Mouse (Mus musculus) cerebellum, adult 11 months (tissue): ENCODE data around the gene Zfp68.
"Not testable (repeated sequence)": the region's sequence is repeated elsewhere in the genome, so short reads cannot be mapped to it uniquely, and the experiment has no call there.

ENCODE experiments used
- DNase-seq: peaks from one replicate; pipeline ENCODE4 v3.0.0; 2022

The Zfp68 gene

GRCm38 (mm10) chr5:138619211-138620128 lies at the start of gene Zfp68:
Gene Zfp68 (minus strand): TSS chr5:138619761.
- DNase-seq = peak; percentile 91

- peak; percentile 28 for DNase-seq
These were observed 39.4 kb upstream of the Zfp68 start for GRCm38 (mm10) chr5:138658922-138659321.

DNA sequence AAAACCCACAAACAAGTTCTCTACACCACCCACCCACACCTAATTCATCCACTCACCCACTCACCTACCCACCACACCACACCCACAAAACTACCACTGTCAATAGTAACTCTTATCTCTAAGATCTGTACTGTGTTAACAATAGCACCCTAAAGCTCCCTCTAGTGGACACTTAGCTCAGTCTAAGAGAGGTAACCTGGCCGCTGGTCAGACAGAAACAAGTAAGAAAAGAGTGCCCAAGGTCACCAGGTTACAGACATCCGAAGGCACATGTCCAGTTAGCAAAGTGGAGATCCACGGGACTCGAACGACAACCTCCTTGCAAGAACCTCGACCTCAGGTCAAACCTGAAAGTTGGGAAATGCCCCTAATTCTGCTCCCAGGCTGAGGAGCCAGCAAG lies 38.3 kb upstream of the Zfp68 start:
- DNase-seq = peak; percentile 10

DNA sequence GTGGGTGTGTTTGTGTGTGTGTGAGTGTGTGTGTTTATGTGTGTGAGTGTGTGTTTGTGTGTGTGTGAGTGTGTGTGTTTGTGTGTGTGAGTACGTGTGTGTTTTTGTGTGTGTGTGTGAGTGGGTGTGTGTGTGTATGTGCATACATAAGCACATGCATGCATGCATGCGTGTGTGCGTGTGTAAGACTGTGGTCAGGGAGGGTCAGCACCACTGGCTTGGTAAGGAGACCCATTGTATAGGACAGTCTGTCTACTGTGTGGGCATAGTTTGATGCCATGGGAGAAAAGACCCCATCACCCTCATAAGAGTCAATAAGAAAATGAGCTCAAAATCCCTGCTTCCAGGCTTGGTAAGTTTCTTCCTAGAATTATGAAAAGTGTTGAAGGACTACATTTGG lies 37.8 kb upstream of the Zfp68 start:
- no peak for DNase-seq

- peak; percentile 20 for DNase-seq
These were observed 37.1 kb upstream of the Zfp68 start for GRCm38 (mm10) chr5:138656477-138657156.

DNA sequence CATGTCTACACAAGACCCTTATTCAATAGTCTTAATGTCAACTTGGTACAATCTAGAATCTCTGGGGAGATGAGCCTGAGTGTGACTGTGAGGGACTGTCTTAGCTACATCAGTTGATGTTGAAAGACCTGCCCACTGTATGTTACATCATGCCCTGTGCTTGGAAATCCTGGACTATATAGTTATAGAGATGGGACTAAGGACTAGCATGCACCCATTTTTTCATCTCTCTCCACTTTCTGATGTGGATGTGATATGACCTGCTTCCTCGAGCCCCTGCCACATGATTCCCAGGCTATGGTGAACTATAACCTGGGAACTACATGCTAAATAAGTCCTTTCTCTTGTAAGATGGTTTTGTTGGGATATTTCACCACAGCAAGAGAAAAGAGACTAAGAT lies 33.4 kb upstream of the Zfp68 start:
- no peak for DNase-seq

DNA sequence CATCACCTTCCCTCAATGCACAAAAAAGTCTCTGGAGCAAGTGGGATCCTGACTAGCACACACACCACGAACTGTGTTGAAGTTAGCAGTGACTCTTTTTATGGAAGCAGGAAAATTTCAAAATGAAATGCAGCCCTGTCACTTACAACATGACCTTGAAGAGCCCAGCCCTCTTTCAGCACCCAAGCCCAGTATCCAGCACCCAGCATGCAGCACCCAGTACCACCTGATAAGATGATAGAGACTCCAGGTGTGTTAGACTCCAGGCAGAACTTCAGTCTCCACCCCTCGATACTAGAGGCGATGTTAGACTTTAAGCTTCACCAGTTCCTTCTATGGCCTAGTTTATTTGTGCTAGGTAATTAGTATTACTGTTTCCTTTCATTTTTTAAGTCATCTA lies 22.2 kb upstream of the Zfp68 start:
- DNase-seq = no peak

GRCm38 (mm10) chr5:138641081-138641480 lies 21.5 kb upstream of the Zfp68 start:
- DNase-seq = no peak

GRCm38 (mm10) chr5:138636486-138636885 lies 16.9 kb upstream of the Zfp68 start:
- no peak for DNase-seq

- DNase-seq = no peak
These were observed 3.9 kb upstream of the Zfp68 start for GRCm38 (mm10) chr5:138623478-138623875.

DNA sequence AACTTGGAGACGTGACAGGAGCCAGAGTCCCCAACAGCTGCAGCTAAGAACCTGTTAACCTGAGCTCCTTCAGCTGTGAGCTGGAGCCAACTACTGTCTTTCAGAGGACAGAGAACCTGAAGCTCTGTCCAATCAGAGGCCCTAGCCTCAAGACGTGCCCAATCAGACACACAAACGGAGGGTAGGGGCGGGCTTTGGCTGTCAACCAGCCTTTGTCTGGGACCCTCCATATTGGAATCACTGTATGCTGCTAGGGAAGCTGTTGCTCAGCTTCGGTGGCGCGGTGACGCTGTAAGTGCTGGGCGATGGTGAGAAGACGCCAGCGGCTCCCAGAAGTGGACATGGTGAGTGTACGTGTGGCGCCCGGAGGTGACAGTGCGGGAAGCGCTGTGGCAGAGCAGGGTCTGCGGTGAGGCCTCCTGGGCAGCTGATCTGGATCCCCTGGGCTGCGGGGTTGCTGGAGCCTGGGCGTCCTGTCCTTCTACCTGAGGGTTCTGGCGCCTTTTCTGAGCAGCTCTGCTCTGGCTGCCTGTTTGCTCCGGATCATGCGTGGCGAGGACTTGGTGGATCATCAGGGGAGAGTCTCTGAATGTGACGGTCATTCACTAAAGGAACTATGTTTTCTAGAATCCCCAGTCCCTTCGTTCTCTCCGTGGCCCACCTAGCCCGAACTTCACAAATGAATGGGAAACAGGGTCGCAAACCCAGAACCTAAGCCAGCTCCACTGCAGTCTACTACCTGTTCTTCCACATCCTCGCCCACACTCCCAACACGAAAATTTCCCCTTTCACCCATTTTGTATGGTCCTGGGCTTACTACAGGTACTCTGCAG lies 3.3 kb upstream of the Zfp68 start, which contains the start of gene A430033K04Rik:
A430033K04Rik (plus strand) TSS at position 215 of the 833 bp plus-strand sequence.
- DNase-seq = peak; percentile 92

- DNase-seq = no peak
These were observed 1.3 kb upstream of the Zfp68 start for GRCm38 (mm10) chr5:138620836-138621235.

- no peak for DNase-seq
These were observed 1.2 kb downstream of the Zfp68 start for GRCm38 (mm10) chr5:138618353-138618752.

- DNase-seq = no peak
These were observed 32.2 kb downstream of the Zfp68 start for GRCm38 (mm10) chr5:138587396-138587795.

DNA sequence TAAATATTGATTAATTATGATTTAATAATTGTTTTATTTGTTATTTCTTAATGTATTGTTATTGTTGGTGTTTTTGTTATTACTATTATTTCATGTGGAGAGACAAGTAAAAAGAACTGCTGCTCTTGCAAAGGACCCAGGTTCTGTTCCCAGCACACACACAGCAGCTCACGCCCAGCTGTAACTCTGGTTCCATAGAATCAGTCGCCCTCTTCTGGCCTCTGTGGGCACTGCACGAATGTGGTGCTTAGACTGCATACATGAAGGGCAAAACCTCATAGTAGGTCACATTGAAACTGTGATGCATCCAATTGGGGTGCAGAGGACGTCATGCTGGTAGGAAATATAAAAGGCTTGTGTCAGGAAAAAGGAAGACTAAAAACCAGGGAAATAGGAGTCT lies 47.9 kb downstream of the Zfp68 start:
- no peak for DNase-seq

GRCm38 (mm10) chr5:138564612-138565011 lies 54.9 kb downstream of the Zfp68 start, which contains the start of gene 1700123K08Rik:
Gene 1700123K08Rik (minus strand): TSS chr5:138564712.
- not testable (repeated sequence) for DNase-seq
